Mouse (Mus musculus): ENCODE measurements around the gene Gpc3. TPM values are rescaled to one million over a fixed set of nuclear protein-coding genes. Genes with fewer than 3 reads are reported as not detected.

The Gpc3 gene
- polyA plus RNA-seq, 2 experiments, result 730 to 985 TPM

- no peaks in the 10 kb centered on the region for H3K9me3 ChIP-seq (ENCODE audit: control insufficient read depth, low read length)
- H3K27me3 ChIP-seq (ENCODE audit: control insufficient read depth, insufficient read depth, low read length), result no peaks in the 10 kb centered on the region
- DNase-seq (ENCODE audit: low spot score) (no peak), ATAC-seq (ENCODE audit: low FRiP score, low read depth) (no peak)
- peak overlapping the region; percentile 19; the same call in 1 of the 2 replicates for H3K27ac ChIP-seq (replicated peaks; ENCODE audit: low read depth, low read length)
- H3K36me3 ChIP-seq (ENCODE audit: control insufficient read depth, insufficient read depth, low read length), result no peaks in the 10 kb centered on the region
- peaks cover 16% of the 10 kb centered on the region for H3K4me1 ChIP-seq (ENCODE audit: control insufficient read depth, insufficient read depth, low read length)
- TF ChIP-seq POLR2A (IDR thresholded peaks at IDR 0.05; ENCODE audit: borderline replicate concordance, extremely low read depth, insufficient read depth, insufficient read length), result no peak
- H3K4me3 ChIP-seq (replicated peaks; ENCODE audit: low read length), result no peak overlapping the region
- 37% methylated on average over 2 of the region's 2 CpGs for WGBS
- no peak overlapping the region for H3K4me2 ChIP-seq (replicated peaks; ENCODE audit: low read depth, low read length, severe bottlenecking)
- no peak overlapping the region for H3K9ac ChIP-seq (ENCODE audit: low read depth, low read length, severe bottlenecking)
Observed at GRCm38 (mm10) chrX:52643350-52643749, 29.6 kb upstream of the Gpc3 start.

- Histone ChIP-seq H3K9me3 (ENCODE audit: control insufficient read depth, low read length) (no peaks in the 10 kb centered on the region), H3K9ac (ENCODE audit: low read depth, low read length, severe bottlenecking) (no peak overlapping the region), H3K4me1 (ENCODE audit: control insufficient read depth, insufficient read depth, low read length) (peaks cover 16% of the 10 kb centered on the region), H3K36me3 (ENCODE audit: control insufficient read depth, insufficient read depth, low read length) (no peaks in the 10 kb centered on the region), H3K27ac (replicated peaks; ENCODE audit: low read depth, low read length) (no peak overlapping the region), H3K4me3 (replicated peaks; ENCODE audit: low read length) (no peak overlapping the region), H3K27me3 (ENCODE audit: control insufficient read depth, insufficient read depth, low read length) (no peaks in the 10 kb centered on the region), H3K4me2 (replicated peaks; ENCODE audit: low read depth, low read length, severe bottlenecking) (no peak overlapping the region)
- TF ChIP-seq POLR2A (IDR thresholded peaks at IDR 0.05; ENCODE audit: borderline replicate concordance, extremely low read depth, insufficient read depth, insufficient read length), result no peak
- no peak for DNase-seq (ENCODE audit: low spot score)
- ATAC-seq (ENCODE audit: low FRiP score, low read depth), result no peak
- 90% methylated on average over 2 of the region's 2 CpGs for WGBS
Observed at GRCm38 (mm10) chrX:52642126-52642525, 28.4 kb upstream of the Gpc3 start.

- Histone ChIP-seq H3K9me3 (ENCODE audit: control insufficient read depth, low read length) (no peaks in the 10 kb centered on the region), H3K27me3 (ENCODE audit: control insufficient read depth, insufficient read depth, low read length) (no peaks in the 10 kb centered on the region), H3K9ac (ENCODE audit: low read depth, low read length, severe bottlenecking) (no peak overlapping the region), H3K4me3 (replicated peaks; ENCODE audit: low read length) (no peak overlapping the region), H3K27ac (replicated peaks; ENCODE audit: low read depth, low read length) (no peak overlapping the region), H3K4me2 (replicated peaks; ENCODE audit: low read depth, low read length, severe bottlenecking) (no peak overlapping the region), H3K4me1 (ENCODE audit: control insufficient read depth, insufficient read depth, low read length) (no peaks in the 10 kb centered on the region), H3K36me3 (ENCODE audit: control insufficient read depth, insufficient read depth, low read length) (no peaks in the 10 kb centered on the region)
- ATAC-seq (ENCODE audit: low FRiP score, low read depth) (no peak), DNase-seq (ENCODE audit: low spot score) (no peak)
- no peak for TF ChIP-seq POLR2A (IDR thresholded peaks at IDR 0.05; ENCODE audit: borderline replicate concordance, extremely low read depth, insufficient read depth, insufficient read length)
Observed at GRCm38 (mm10) chrX:52637419-52637818, 23.7 kb upstream of the Gpc3 start.

- no peak overlapping the region for H3K4me3 ChIP-seq (replicated peaks; ENCODE audit: low read length)
- no peak overlapping the region for H3K27ac ChIP-seq (replicated peaks; ENCODE audit: low read depth, low read length)
- H3K9ac ChIP-seq (ENCODE audit: low read depth, low read length, severe bottlenecking), result no peak overlapping the region
- no peak overlapping the region for H3K4me2 ChIP-seq (replicated peaks; ENCODE audit: low read depth, low read length, severe bottlenecking)
- peaks cover 19% of the 10 kb centered on the region; the same call in 1 of the 2 replicates for H3K4me1 ChIP-seq (ENCODE audit: control insufficient read depth, insufficient read depth, low read length)
- no peak for ATAC-seq (ENCODE audit: low FRiP score, low read depth)
- H3K27me3 ChIP-seq (ENCODE audit: control insufficient read depth, insufficient read depth, low read length), result no peaks in the 10 kb centered on the region
- H3K36me3 ChIP-seq (ENCODE audit: control insufficient read depth, insufficient read depth, low read length), result no peaks in the 10 kb centered on the region
- H3K9me3 ChIP-seq (ENCODE audit: control insufficient read depth, low read length), result no peaks in the 10 kb centered on the region
- DNase-seq (ENCODE audit: low spot score), result no peak
- 64% methylated on average over 6 of the region's 6 CpGs for WGBS
- no peak for TF ChIP-seq POLR2A (IDR thresholded peaks at IDR 0.05; ENCODE audit: borderline replicate concordance, extremely low read depth, insufficient read depth, insufficient read length)
Observed at GRCm38 (mm10) chrX:52633976-52634375, 20.2 kb upstream of the Gpc3 start.

GRCm38 (mm10) chrX:52632688-52633324 lies 19.1 kb upstream of the Gpc3 start:
- no peak for ATAC-seq (ENCODE audit: low FRiP score, low read depth)
- Histone ChIP-seq H3K27ac (replicated peaks; ENCODE audit: low read depth, low read length) (no peak overlapping the region), H3K4me1 (ENCODE audit: control insufficient read depth, insufficient read depth, low read length) (peaks cover 26% of the 10 kb centered on the region), H3K4me2 (replicated peaks; ENCODE audit: low read depth, low read length, severe bottlenecking) (no peak overlapping the region), H3K36me3 (ENCODE audit: control insufficient read depth, insufficient read depth, low read length) (no peaks in the 10 kb centered on the region), H3K4me3 (replicated peaks; ENCODE audit: low read length) (no peak overlapping the region), H3K9ac (ENCODE audit: low read depth, low read length, severe bottlenecking) (no peak overlapping the region), H3K27me3 (ENCODE audit: control insufficient read depth, insufficient read depth, low read length) (no peaks in the 10 kb centered on the region), H3K9me3 (ENCODE audit: control insufficient read depth, low read length) (no peaks in the 10 kb centered on the region)
- no peak for TF ChIP-seq POLR2A (IDR thresholded peaks at IDR 0.05; ENCODE audit: borderline replicate concordance, extremely low read depth, insufficient read depth, insufficient read length)
- no peak for DNase-seq (ENCODE audit: low spot score)
- 39% methylated on average over 7 of the region's 7 CpGs for WGBS
